Mouse (Mus musculus): Measurements from ENCODE around the gene Capn12.

GRCm38 (mm10) chr7:28918540-28918939, 37.3 kb downstream of the Capn12 start:
- TF ChIP-seq CTCF (IDR thresholded peaks at IDR 0.05; ENCODE audit: borderline replicate concordance, insufficient read depth, low read depth, low read length) (no peak), POLR2A (IDR thresholded peaks at IDR 0.05; ENCODE audit: borderline replicate concordance, insufficient read depth, low read length) (no peak)
